Mouse (Mus musculus) bone marrow, adult 2 months (tissue): Measurements from ENCODE around the gene Abtb1.

Experiments used
- CTCF ChIP-seq: fragments of 200-500 bp; IDR thresholded peaks from 2 replicates; pipeline ENCODE4 v1.5.1; 2011; ENCODE audit warnings: low read length, control low read depth; ENCODE audit not compliant: control insufficient read depth, insufficient read depth
- POLR2A ChIP-seq: fragments of 200-500 bp; IDR thresholded peaks from 2 replicates; pipeline ENCODE4 v1.6.1; 2011; ENCODE audit warnings: low read depth, mild to moderate bottlenecking, control low read depth, low read length, borderline replicate concordance; ENCODE audit not compliant: control insufficient read depth

DNA sequence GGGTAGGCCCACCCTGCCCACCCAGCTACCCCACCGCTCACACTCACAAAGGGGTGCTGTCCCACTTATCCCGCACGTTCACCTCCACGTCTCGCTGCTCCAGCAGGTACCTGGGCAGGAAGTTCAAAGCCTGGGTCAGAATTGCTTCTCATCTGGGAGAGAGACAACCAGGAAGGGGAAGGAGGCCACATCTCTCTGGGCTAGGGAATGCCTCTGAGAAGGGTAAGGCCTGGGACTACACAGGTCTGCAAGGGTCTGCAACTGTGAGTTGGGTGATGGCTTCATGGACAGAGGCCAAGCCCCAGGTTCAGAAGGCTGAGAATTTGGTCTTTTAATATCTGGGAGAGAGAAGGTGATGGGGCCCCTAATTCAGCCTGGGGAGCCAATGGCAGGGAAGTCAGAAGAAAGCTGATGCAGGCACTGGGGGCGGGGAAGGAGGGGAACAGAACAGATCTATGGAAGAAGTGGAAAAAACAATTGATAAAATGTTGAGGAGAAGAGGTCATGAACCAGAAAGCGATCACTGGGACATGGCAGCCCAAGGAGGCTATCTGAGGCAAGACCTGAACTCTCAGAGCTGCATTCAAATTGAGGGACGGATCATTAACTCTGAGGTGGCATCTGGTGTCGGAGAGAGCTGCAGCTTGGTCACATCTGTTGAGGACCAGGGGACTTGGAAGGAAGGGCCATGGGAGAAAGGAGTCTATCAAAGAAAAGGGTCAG is 832 bp downstream of the Abtb1 start:
- no peak for TF ChIP-seq CTCF
- no peak for TF ChIP-seq POLR2A
